Mouse (Mus musculus): ENCODE results near the gene Pcyt2. TPM values are rescaled to one million over a fixed set of nuclear protein-coding genes. Genes with fewer than 3 reads are reported as not detected.

The Pcyt2 gene
- polyA plus RNA-seq, 1 experiment from 2014 or later: 320 TPM

- Histone ChIP-seq H3K4me3 (ENCODE audit: low read depth, low read length) (no peak overlapping the region), H3K36me3 (ENCODE audit: control insufficient read depth, insufficient read depth) (peaks cover 55% of the 10 kb centered on the region), H3K9ac (ENCODE audit: low read depth, low read length) (no peak overlapping the region), H3K27ac (ENCODE audit: low read depth, low read length) (0 out of 2 replicates have a peak overlapping the region, but pooled peaks have one; percentile 98), H3K27me3 (replicated peaks; ENCODE audit: control insufficient read depth, insufficient read depth, low read length) (no peaks in the 10 kb centered on the region), H3K4me1 (replicated peaks; ENCODE audit: control insufficient read depth, insufficient read depth, low read length) (peaks cover 10% of the 10 kb centered on the region; the same call in 1 of the 2 replicates), H3K4me2 (replicated peaks; ENCODE audit: low read depth) (0 out of 2 replicates have a peak overlapping the region, but pooled peaks have one; percentile 84), H3K9me3 (ENCODE audit: control insufficient read depth) (no peaks in the 10 kb centered on the region)
- WGBS: 85% methylated on average over 25 of the region's 25 CpGs
- no peak for ATAC-seq
- TF ChIP-seq CTCF (IDR thresholded peaks at IDR 0.05; ENCODE audit: low read depth): no peak
These were observed 1.1 kb upstream of the Pcyt2 start for GRCm38 (mm10) chr11:120618619-120619535.

- no peaks in the 10 kb centered on the region for H3K27me3 ChIP-seq (replicated peaks; ENCODE audit: control insufficient read depth, insufficient read depth, low read length)
- H3K4me1 ChIP-seq (replicated peaks; ENCODE audit: control insufficient read depth, insufficient read depth, low read length): peaks cover 6% of the 10 kb centered on the region; the same call in 1 of the 2 replicates
- H3K9me3 ChIP-seq (ENCODE audit: control insufficient read depth): no peaks in the 10 kb centered on the region
- H3K9ac ChIP-seq (ENCODE audit: low read depth, low read length): peak overlapping the region; percentile 94
- H3K36me3 ChIP-seq (ENCODE audit: control insufficient read depth, insufficient read depth): peaks cover 64% of the 10 kb centered on the region
- 25% methylated on average over 4 of the region's 4 CpGs for WGBS
- H3K4me2 ChIP-seq (replicated peaks; ENCODE audit: low read depth): peak overlapping the region; percentile 84
- ATAC-seq: peak; percentile 58
- H3K4me3 ChIP-seq (ENCODE audit: low read depth, low read length): peak overlapping the region; percentile 84
- no peak for TF ChIP-seq CTCF (IDR thresholded peaks at IDR 0.05; ENCODE audit: low read depth)
- peak overlapping the region; percentile 98 for H3K27ac ChIP-seq (ENCODE audit: low read depth, low read length)
These were observed 980 bp downstream of the Pcyt2 start for GRCm38 (mm10) chr11:120616617-120617294.

- H3K4me2 ChIP-seq (replicated peaks; ENCODE audit: low read depth): peak overlapping the region; percentile 84
- ATAC-seq: peak; percentile 25
- H3K27ac ChIP-seq (ENCODE audit: low read depth, low read length): peak overlapping the region; percentile 98
- H3K4me1 ChIP-seq (replicated peaks; ENCODE audit: control insufficient read depth, insufficient read depth, low read length): peaks cover 6% of the 10 kb centered on the region; the same call in 1 of the 2 replicates
- no peaks in the 10 kb centered on the region for H3K27me3 ChIP-seq (replicated peaks; ENCODE audit: control insufficient read depth, insufficient read depth, low read length)
- H3K36me3 ChIP-seq (ENCODE audit: control insufficient read depth, insufficient read depth): peaks cover 67% of the 10 kb centered on the region
- 0 out of 2 replicates have a peak overlapping the region, but pooled peaks have one; percentile 20 for H3K4me3 ChIP-seq (ENCODE audit: low read depth, low read length)
- no peaks in the 10 kb centered on the region for H3K9me3 ChIP-seq (ENCODE audit: control insufficient read depth)
- TF ChIP-seq CTCF (IDR thresholded peaks at IDR 0.05; ENCODE audit: low read depth): no peak
- 58% methylated on average over 11 of the region's 11 CpGs for WGBS
- H3K9ac ChIP-seq (ENCODE audit: low read depth, low read length): peak overlapping the region; percentile 45
These were observed 2.0 kb downstream of the Pcyt2 start for GRCm38 (mm10) chr11:120615606-120616203.

DNA sequence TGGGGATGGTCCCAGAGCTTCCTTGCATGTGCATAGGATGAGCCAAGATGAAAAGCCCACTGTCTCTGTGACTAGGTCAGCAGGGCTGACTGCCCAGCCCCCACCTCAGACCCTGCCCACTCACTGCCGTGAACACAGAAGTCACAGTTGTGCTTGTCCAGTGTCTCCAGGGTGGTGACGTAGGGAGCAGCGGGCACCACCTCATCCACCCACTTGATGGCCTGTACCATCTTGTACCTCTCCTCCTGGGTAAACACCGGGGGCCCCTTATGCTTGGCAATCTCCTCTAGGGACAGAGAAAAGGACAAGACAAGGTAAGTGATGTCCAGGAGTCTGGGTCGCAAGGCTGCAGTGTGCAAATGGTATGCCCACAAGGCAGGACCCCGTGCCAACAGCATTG lies 2.6 kb downstream of the Pcyt2 start:
- peaks cover 67% of the 10 kb centered on the region for H3K36me3 ChIP-seq (ENCODE audit: control insufficient read depth, insufficient read depth)
- no peaks in the 10 kb centered on the region for H3K27me3 ChIP-seq (replicated peaks; ENCODE audit: control insufficient read depth, insufficient read depth, low read length)
- no peak overlapping the region for H3K4me3 ChIP-seq (ENCODE audit: low read depth, low read length)
- H3K4me2 ChIP-seq (replicated peaks; ENCODE audit: low read depth): peak overlapping the region; percentile 84; the same call in 1 of the 2 replicates
- no peak for TF ChIP-seq CTCF (IDR thresholded peaks at IDR 0.05; ENCODE audit: low read depth)
- H3K9me3 ChIP-seq (ENCODE audit: control insufficient read depth): no peaks in the 10 kb centered on the region
- peaks cover 6% of the 10 kb centered on the region; the same call in 1 of the 2 replicates for H3K4me1 ChIP-seq (replicated peaks; ENCODE audit: control insufficient read depth, insufficient read depth, low read length)
- H3K27ac ChIP-seq (ENCODE audit: low read depth, low read length): peak overlapping the region; percentile 98
- 93% methylated on average over 6 of the region's 6 CpGs for WGBS
- H3K9ac ChIP-seq (ENCODE audit: low read depth, low read length): peak overlapping the region; percentile 45; the same call in 1 of the 2 replicates
- ATAC-seq: no peak

- WGBS: 84% methylated on average over 8 of the region's 8 CpGs
- no peak for ATAC-seq
- peaks cover 62% of the 10 kb centered on the region for H3K36me3 ChIP-seq (ENCODE audit: control insufficient read depth, insufficient read depth)
These were observed 3.8 kb downstream of the Pcyt2 start for GRCm38 (mm10) chr11:120613976-120614375.

More at GRCm38 (mm10) chr11:120613976-120614375, 3.8 kb downstream of the Pcyt2 start:
- H3K27me3 ChIP-seq (replicated peaks; ENCODE audit: control insufficient read depth, insufficient read depth, low read length): no peaks in the 10 kb centered on the region
- H3K9ac ChIP-seq (ENCODE audit: low read depth, low read length): no peak overlapping the region
- H3K4me1 ChIP-seq (replicated peaks; ENCODE audit: control insufficient read depth, insufficient read depth, low read length): peaks cover 6% of the 10 kb centered on the region; the same call in 1 of the 2 replicates
- H3K4me2 ChIP-seq (replicated peaks; ENCODE audit: low read depth): no peak overlapping the region
- no peak for TF ChIP-seq CTCF (IDR thresholded peaks at IDR 0.05; ENCODE audit: low read depth)
- H3K9me3 ChIP-seq (ENCODE audit: control insufficient read depth): no peaks in the 10 kb centered on the region
- no peak overlapping the region for H3K27ac ChIP-seq (ENCODE audit: low read depth, low read length)
- H3K4me3 ChIP-seq (ENCODE audit: low read depth, low read length): no peak overlapping the region
